Mouse (Mus musculus): Measurements from ENCODE around the gene Gtsf1. TPM values are rescaled to one million over a fixed set of nuclear protein-coding genes. Genes with fewer than 3 reads are reported as not detected.

The Gtsf1 gene
- polyA plus RNA-seq, 1 experiment, result 0.71 TPM

DNA sequence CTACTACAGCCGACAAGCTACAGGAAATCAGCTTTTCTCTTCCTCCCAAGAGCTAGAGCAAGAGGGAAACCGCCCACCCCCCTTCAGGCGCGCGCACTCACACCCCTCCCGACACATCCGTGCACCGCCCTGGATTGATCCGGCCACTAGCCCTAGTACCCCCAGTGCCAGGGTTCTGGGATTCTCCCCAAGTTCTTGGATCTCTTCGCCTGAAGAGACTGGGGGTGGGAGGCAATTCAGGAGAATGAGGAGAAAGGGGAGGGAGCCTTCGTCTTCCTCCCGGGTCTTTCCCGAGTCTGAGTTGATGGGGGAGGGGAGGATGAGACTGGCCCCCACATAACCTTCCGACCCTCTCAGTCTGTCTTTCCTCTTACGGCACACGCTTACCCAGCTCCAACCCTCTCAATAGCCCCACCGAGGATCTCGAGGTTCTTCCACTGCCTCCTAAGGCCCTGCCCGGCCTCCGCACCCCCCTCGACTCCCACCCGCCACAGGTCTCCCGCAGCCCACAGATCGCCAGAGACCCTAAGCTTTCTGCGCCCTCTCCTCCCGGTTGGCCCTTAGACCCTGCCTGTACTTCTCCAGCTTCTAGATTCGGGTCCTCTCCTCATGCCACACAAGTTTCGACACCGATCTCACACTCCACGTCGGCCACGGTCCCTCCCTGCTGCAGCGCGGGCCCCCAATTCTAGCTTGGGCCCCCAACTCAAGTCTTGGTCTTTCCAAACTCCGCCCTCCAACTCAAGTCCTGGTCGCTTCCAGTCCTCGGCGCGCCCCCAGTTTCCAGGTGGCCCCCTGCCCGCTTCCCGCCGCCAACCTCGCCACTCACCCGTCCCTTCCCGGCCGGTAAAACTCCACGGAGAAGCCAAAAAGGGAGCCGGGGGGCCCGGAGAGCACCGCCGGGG lies 64.5 kb downstream of the Gtsf1 start:
- TF ChIP-seq TCF3 (IDR thresholded peaks at IDR 0.05; ENCODE audit: insufficient read length, low read depth), result no peak
- peak in 1 of 3 experiments; percentile 9 for TF ChIP-seq MYOG (IDR thresholded peaks at IDR 0.05; ENCODE audit: control insufficient read depth in 1 of 3, insufficient read depth in 1 of 3, insufficient read length in 2 of 3, low read depth in 2 of 3)
- TF ChIP-seq POLR2AphosphoS2 (IDR thresholded peaks at IDR 0.05; ENCODE audit: insufficient read length, low read depth), result peak; percentile 17
- Histone ChIP-seq H3K36me3 (ENCODE audit: control insufficient read depth, insufficient read depth) (no peaks in the 10 kb centered on the region), H3K4me3 (peak overlapping the region; percentile 97), H3K4me2 (ENCODE audit: low read depth) (peak overlapping the region; percentile 92), H3ac (ENCODE audit: control insufficient read depth, insufficient read length) (peak overlapping the region; percentile 89), H3K27me3 (ENCODE audit: control insufficient read depth, insufficient read depth, insufficient read length) (no peaks in the 10 kb centered on the region), H3K79me2 (ENCODE audit: control insufficient read depth, insufficient read depth) (peaks cover 56% of the 10 kb centered on the region)

DNA sequence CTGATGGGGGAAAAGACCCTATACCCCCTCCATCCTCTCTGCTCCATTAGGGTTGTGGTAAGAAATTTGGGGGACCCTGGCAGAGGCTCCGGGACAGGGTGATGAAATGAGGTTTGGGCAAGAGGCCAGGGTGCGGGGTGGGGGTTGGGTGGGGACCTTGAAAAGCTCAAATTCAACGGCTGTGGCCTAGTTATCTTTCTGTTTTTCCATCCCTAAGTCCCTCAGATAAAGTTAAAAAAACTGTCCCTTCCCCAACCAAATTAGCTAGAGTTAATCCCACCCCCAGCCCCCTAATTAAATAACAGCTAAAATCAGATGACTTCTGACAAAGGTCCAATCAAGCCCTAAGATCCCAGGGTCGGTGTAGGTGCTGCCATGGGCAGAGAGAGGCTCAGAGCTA lies 65.5 kb downstream of the Gtsf1 start:
- Histone ChIP-seq H3K4me2 (ENCODE audit: low read depth) (peak overlapping the region; percentile 92), H3ac (ENCODE audit: control insufficient read depth, insufficient read length) (peak overlapping the region; percentile 89), H3K27me3 (ENCODE audit: control insufficient read depth, insufficient read depth, insufficient read length) (no peaks in the 10 kb centered on the region), H3K36me3 (ENCODE audit: control insufficient read depth, insufficient read depth) (no peaks in the 10 kb centered on the region), H3K79me2 (ENCODE audit: control insufficient read depth, insufficient read depth) (peaks cover 65% of the 10 kb centered on the region), H3K4me3 (peak overlapping the region; percentile 97)
- TF ChIP-seq MYOD1 (IDR thresholded peaks at IDR 0.05; ENCODE audit: control insufficient read depth in 1 of 3, insufficient read length in 2 of 3, low read depth in 2 of 3) (no peak), TCF3 (IDR thresholded peaks at IDR 0.05; ENCODE audit: insufficient read length, low read depth) (no peak), MYOG (IDR thresholded peaks at IDR 0.05; ENCODE audit: control insufficient read depth in 1 of 3, insufficient read depth in 1 of 3, insufficient read length in 2 of 3, low read depth in 2 of 3) (no peak), SRF (IDR thresholded peaks at IDR 0.05; ENCODE audit: control insufficient read depth, insufficient read length, low read depth) (no peak), E2F4 (IDR thresholded peaks at IDR 0.05; ENCODE audit: insufficient read depth) (no peak), MAX (IDR thresholded peaks at IDR 0.05; ENCODE audit: low read depth) (no peak), TCF12 (IDR thresholded peaks at IDR 0.05; ENCODE audit: insufficient read depth, poor library complexity, severe bottlenecking) (no peak), CEBPB (IDR thresholded peaks at IDR 0.05; ENCODE audit: insufficient read depth, poor library complexity, severe bottlenecking) (0 out of 2 replicates have a peak, but pooled peaks have one; percentile 7), POLR2AphosphoS2 (IDR thresholded peaks at IDR 0.05; ENCODE audit: insufficient read length, low read depth) (no peak)

DNA sequence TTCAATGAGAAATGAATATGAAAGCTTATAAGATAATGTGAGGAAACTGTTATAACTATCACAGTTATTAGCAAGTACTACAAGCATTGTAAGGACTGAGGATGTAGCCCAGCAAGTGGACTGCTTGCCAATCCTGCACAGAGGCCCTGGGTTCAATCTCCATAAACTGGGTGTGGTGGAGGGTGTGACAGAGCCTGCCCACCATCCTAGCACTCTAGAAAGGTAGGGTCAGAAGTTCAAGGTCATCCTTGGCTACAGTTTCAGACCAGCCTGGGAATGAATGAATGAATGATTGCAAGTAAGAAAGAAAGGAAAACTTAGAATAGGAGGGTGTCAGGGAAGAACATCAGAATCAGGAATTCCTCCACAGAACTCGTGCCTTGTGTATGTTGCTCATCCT lies 66.5 kb downstream of the Gtsf1 start:
- Histone ChIP-seq H3ac (ENCODE audit: control insufficient read depth, insufficient read length) (no peak overlapping the region), H3K36me3 (ENCODE audit: control insufficient read depth, insufficient read depth) (no peaks in the 10 kb centered on the region), H3K27me3 (ENCODE audit: control insufficient read depth, insufficient read depth, insufficient read length) (no peaks in the 10 kb centered on the region), H3K79me2 (ENCODE audit: control insufficient read depth, insufficient read depth) (peaks cover 65% of the 10 kb centered on the region), H3K4me3 (peak overlapping the region; percentile 97), H3K4me2 (ENCODE audit: low read depth) (peak overlapping the region; percentile 92)
- TF ChIP-seq CEBPB (IDR thresholded peaks at IDR 0.05; ENCODE audit: insufficient read depth, poor library complexity, severe bottlenecking) (no peak), REST (IDR thresholded peaks at IDR 0.05; ENCODE audit: insufficient read depth, insufficient read length) (no peak), USF1 (IDR thresholded peaks at IDR 0.05; ENCODE audit: low read depth) (no peak), MAX (IDR thresholded peaks at IDR 0.05; ENCODE audit: low read depth) (no peak), MYOD1 (IDR thresholded peaks at IDR 0.05; ENCODE audit: control insufficient read depth in 1 of 3, insufficient read length in 2 of 3, low read depth in 2 of 3) (no peak), MYOG (IDR thresholded peaks at IDR 0.05; ENCODE audit: control insufficient read depth in 1 of 3, insufficient read depth in 1 of 3, insufficient read length in 2 of 3, low read depth in 2 of 3) (no peak), POLR2AphosphoS2 (IDR thresholded peaks at IDR 0.05; ENCODE audit: insufficient read length, low read depth) (no peak), SRF (IDR thresholded peaks at IDR 0.05; ENCODE audit: control insufficient read depth, insufficient read length, low read depth) (no peak), POLR2A (IDR thresholded peaks at IDR 0.05; ENCODE audit: insufficient read length, low read depth) (no peak)

DNA sequence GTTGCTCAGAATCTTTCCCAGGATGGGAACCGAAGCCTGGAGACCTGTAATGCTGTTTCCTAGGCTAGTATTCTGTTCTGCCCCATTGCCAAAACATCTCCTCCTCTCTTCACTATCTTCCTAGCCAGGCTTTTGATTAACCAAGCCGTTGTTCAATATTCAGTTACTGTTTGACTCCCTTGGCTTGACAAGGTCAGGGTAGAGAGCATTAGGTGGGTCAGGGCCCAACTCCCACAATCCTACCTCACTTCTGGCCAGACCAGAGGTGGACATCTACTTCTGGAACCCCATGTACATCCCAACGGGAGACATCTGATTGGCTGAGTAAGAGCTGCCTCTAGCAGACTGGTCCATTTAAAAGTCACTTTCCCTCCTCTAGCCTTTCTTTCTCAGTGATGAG lies 67.3 kb downstream of the Gtsf1 start:
- Histone ChIP-seq H3K36me3 (ENCODE audit: control insufficient read depth, insufficient read depth) (no peaks in the 10 kb centered on the region), H3ac (ENCODE audit: control insufficient read depth, insufficient read length) (no peak overlapping the region), H3K79me2 (ENCODE audit: control insufficient read depth, insufficient read depth) (peaks cover 71% of the 10 kb centered on the region), H3K4me2 (ENCODE audit: low read depth) (peak overlapping the region; percentile 92), H3K27me3 (ENCODE audit: control insufficient read depth, insufficient read depth, insufficient read length) (no peaks in the 10 kb centered on the region), H3K4me3 (no peak overlapping the region)
- TF ChIP-seq POLR2AphosphoS2 (IDR thresholded peaks at IDR 0.05; ENCODE audit: insufficient read length, low read depth) (no peak), TCF12 (IDR thresholded peaks at IDR 0.05; ENCODE audit: insufficient read depth, poor library complexity, severe bottlenecking) (no peak), MAX (IDR thresholded peaks at IDR 0.05; ENCODE audit: low read depth) (no peak), SRF (IDR thresholded peaks at IDR 0.05; ENCODE audit: control insufficient read depth, insufficient read length, low read depth) (no peak), REST (IDR thresholded peaks at IDR 0.05; ENCODE audit: insufficient read depth, insufficient read length) (no peak), TCF3 (IDR thresholded peaks at IDR 0.05; ENCODE audit: insufficient read length, low read depth) (no peak), MYOG (IDR thresholded peaks at IDR 0.05; ENCODE audit: control insufficient read depth in 1 of 3, insufficient read depth in 1 of 3, insufficient read length in 2 of 3, low read depth in 2 of 3) (no peak), E2F4 (IDR thresholded peaks at IDR 0.05; ENCODE audit: insufficient read depth) (no peak), POLR2A (IDR thresholded peaks at IDR 0.05; ENCODE audit: insufficient read length, low read depth) (no peak), USF1 (IDR thresholded peaks at IDR 0.05; ENCODE audit: low read depth) (no peak), MYOD1 (IDR thresholded peaks at IDR 0.05; ENCODE audit: control insufficient read depth in 1 of 3, insufficient read length in 2 of 3, low read depth in 2 of 3) (no peak), CEBPB (IDR thresholded peaks at IDR 0.05; ENCODE audit: insufficient read depth, poor library complexity, severe bottlenecking) (no peak)
